9 mouse cellular contexts compared by ENCODE assay signal in the genomic region with DNA sequence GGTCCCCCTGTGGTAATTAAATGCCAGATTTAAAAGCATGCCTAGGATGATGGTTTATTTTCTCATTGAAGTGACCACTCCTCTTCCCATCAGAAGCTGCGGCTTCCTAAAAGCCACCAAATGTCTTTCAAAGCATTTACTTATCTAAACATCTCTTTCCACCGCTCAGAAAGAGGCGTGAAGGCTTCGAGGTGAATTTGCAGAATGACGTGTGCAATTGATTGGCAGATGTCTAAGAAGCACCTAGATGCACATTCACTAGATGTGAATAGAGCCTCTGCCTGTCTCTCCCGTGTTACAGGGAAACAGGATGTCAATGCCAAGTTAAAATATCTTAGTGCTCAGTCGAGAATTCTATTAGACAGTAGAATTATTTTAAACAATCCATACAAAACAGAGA. TPM values are rescaled to one million over a fixed set of nuclear protein-coding genes. Genes with fewer than 3 reads are reported as not detected.
DNase-seq lines count a peak whose midpoint lies in the region; ATAC-seq and TF ChIP-seq lines count a peak whose summit lies in the region.
"Had no signal": no experiment of that assay in that cellular context is flagged by ENCODE, and none has a peak within 500 bp of the region (broad histone marks: within the 10 kb centered on the region; RNA-seq: fewer than 3 reads in every experiment).

No protein-coding gene starts in this region.

- 19% methylated on average over 7 of the region's 7 CpGs for WGBS in cerebellum, adult 2 months
- 17% methylated on average over 7 of the region's 7 CpGs for whole genome bisulfite sequencing in heart, postnatal 0 days
- 5% methylated on average over 7 of the region's 7 CpGs for WGBS in liver, embryonic 16.5 days (ENCODE audit: insufficient replicate concordance)

- 0 out of 2 replicates have a peak, but pooled peaks cover 3% of the 10 kb centered on the region for H3K4me1 ChIP-seq in cerebellum, adult 2 months (ENCODE audit: control insufficient read depth, insufficient read depth, low read length)
- peaks cover 28% of the 10 kb centered on the region for H3K4me1 ChIP-seq in E14TG2a.4 (replicated peaks; ENCODE audit: low read depth, low read length)
- H3K4me1 ChIP-seq in heart, postnatal 0 days (ENCODE audit: control insufficient read depth, insufficient read depth) = peaks cover 7% of the 10 kb centered on the region; the same call in 1 of the 2 replicates
- no peaks in the 10 kb centered on the region for H3K4me1 ChIP-seq in liver, embryonic 16.5 days (ENCODE audit: control insufficient read depth, low read depth, low read length)

- TF ChIP-seq CTCF in cerebellum, adult 2 months (IDR thresholded peaks at IDR 0.05; ENCODE audit: borderline replicate concordance, insufficient read depth, low read depth, low read length) = no peak
- no peak for TF ChIP-seq CTCF in E14TG2a.4 (conservative IDR thresholded peaks at IDR 0.05; ENCODE audit: low read length)
- TF ChIP-seq CTCF in heart, postnatal 0 days (IDR thresholded peaks at IDR 0.05; ENCODE audit: low read depth) = no peak

- H3K9ac ChIP-seq in heart, postnatal 0 days (replicated peaks; ENCODE audit: low read depth, low read length) = no peak overlapping the region
- no peak overlapping the region for H3K9ac ChIP-seq in liver, embryonic 16.5 days (ENCODE audit: low read depth, low read length)

- H3K9me3 ChIP-seq in E14TG2a.4 (ENCODE audit: low read length) = peaks cover 42% of the 10 kb centered on the region
- no peaks in the 10 kb centered on the region for H3K9me3 ChIP-seq in heart, postnatal 0 days (replicated peaks; ENCODE audit: control insufficient read depth, low read length)
- H3K9me3 ChIP-seq in liver, embryonic 16.5 days (replicated peaks; ENCODE audit: control insufficient read depth, low read length) = no peaks in the 10 kb centered on the region

- TF ChIP-seq EP300 in heart, postnatal 0 days (IDR thresholded peaks at IDR 0.05; ENCODE audit: low read depth) = no peak

- H3K36me3 ChIP-seq in E14TG2a.4 (ENCODE audit: insufficient read depth, low read length) = peaks cover 21% of the 10 kb centered on the region
- H3K36me3 ChIP-seq in heart, postnatal 0 days (replicated peaks; ENCODE audit: control insufficient read depth, insufficient read depth, low read length) = no peaks in the 10 kb centered on the region
- H3K36me3 ChIP-seq in liver, embryonic 16.5 days (ENCODE audit: control insufficient read depth, insufficient read depth) = no peaks in the 10 kb centered on the region

- no peak overlapping the region for H3K4me3 ChIP-seq in cerebellum, adult 2 months (replicated peaks; ENCODE audit: insufficient read depth, low read depth, low read length)
- H3K4me3 ChIP-seq in E14TG2a.4 (replicated peaks; ENCODE audit: low read length) = peak overlapping the region; percentile 83
- peak overlapping the region; percentile 66 for H3K4me3 ChIP-seq in heart, postnatal 0 days (ENCODE audit: low read depth, low read length)
- peak overlapping the region; percentile 4; the same call in 1 of the 2 replicates for H3K4me3 ChIP-seq in liver, embryonic 16.5 days (ENCODE audit: low read depth, low read length)

- peak overlapping the region; percentile 94; the same call in 1 of the 2 replicates for H3K4me2 ChIP-seq in heart, postnatal 0 days (ENCODE audit: low read depth, low read length)
- peak overlapping the region; percentile 66 for H3K4me2 ChIP-seq in liver, embryonic 16.5 days (ENCODE audit: low read depth, low read length)

- DNase-seq in cerebellum, adult 9-10 months = peak; percentile 16
- DNase-seq in cerebellum, adult 2 months = no peak
- no peak for DNase-seq in heart, postnatal 0 days (ENCODE audit: low spot score)
- DNase-seq in urinary bladder, postnatal 10 days (ENCODE audit: low spot score) = no peak
- DNase-seq in adrenal gland, adult 2 months = no peak
- DNase-seq: thymus, postnatal 25 days had no signal

- TF ChIP-seq POLR2A in cerebellum, adult 2 months (IDR thresholded peaks at IDR 0.05; ENCODE audit: borderline replicate concordance, insufficient read depth, low read length) = no peak

- no peak overlapping the region for H3K27ac ChIP-seq in cerebellum, adult 2 months (ENCODE audit: insufficient read depth, low read length)
- no peak overlapping the region; the same call in 1 of the 2 replicates for H3K27ac ChIP-seq in heart, postnatal 0 days (ENCODE audit: low read depth)
- no peak overlapping the region for H3K27ac ChIP-seq in liver, embryonic 16.5 days (ENCODE audit: low read length)

- H3K27me3 ChIP-seq in cerebellum, adult 2 months (ENCODE audit: control insufficient read depth, insufficient read depth, low read length) = no peaks in the 10 kb centered on the region
- no peaks in the 10 kb centered on the region for H3K27me3 ChIP-seq in E14TG2a.4 (ENCODE audit: insufficient read depth, low read length)
- no peaks in the 10 kb centered on the region for H3K27me3 ChIP-seq in heart, postnatal 0 days (ENCODE audit: control insufficient read depth, insufficient read depth, low read length)
- H3K27me3 ChIP-seq in liver, embryonic 16.5 days (ENCODE audit: control insufficient read depth, insufficient read depth, low read depth, low read length) = peaks cover 35% of the 10 kb centered on the region

- ATAC-seq in heart, postnatal 0 days (ENCODE audit: insufficient read depth, low read depth) = no peak
- ATAC-seq in liver, embryonic 16.5 days (ENCODE audit: low read depth) = no peak
- ATAC-seq in megakaryocyte-erythroid progenitor cell, adult 5-6 weeks (replicated peaks; ENCODE audit: low FRiP score, low TSS enrichment, poor library complexity, severe bottlenecking) = no peak

RNA-seq across cellular contexts. Expression of gene Klf12, which starts 1.8 kb away (rescaled TPM):
- polyA plus RNA-seq in cerebellum, adult 2 months (2012; rRNA removed) = 20.5 and 20.9 TPM in 2 replicates
- 5.7 and 26.3 TPM in 2 replicates for total RNA-seq in heart, postnatal 0 days (2014; rRNA removed; ENCODE audit: low replicate concordance)
- polyA plus RNA-seq in heart, postnatal 0 days (2015; fragmentation: Nextera tagmentation; extraction: Ambion mirVana) = 4.1 and 4.7 TPM in 2 replicates
- polyA plus RNA-seq in liver, embryonic 16.5 days (2015; fragmentation: Nextera tagmentation; extraction: Ambion mirVana) = 5.7 and 7.4 TPM in 2 replicates
- total RNA-seq in megakaryocyte-erythroid progenitor cell, adult 5-6 weeks (2014; fragmentation: Nextera tagmentation) = not detected in 2 replicates
- total RNA-seq in megakaryocyte-erythroid progenitor cell, adult 5-6 weeks (2017) = 6.7 TPM in 1 of 2 replicates, not detected in the other
- total RNA-seq in adrenal gland, adult 2 months (2021) = 10 to 100 TPM; 16.8 to 25.6 TPM
- 6.7 and 11.4 TPM in 2 replicates for polyA plus RNA-seq in adrenal gland, adult 2 months (2012; rRNA removed)
